Mouse (Mus musculus) left cerebral cortex, postnatal 36 days (tissue): ENCODE results near the gene Rnf31. TPM values are rescaled to one million over a fixed set of nuclear protein-coding genes. Genes with fewer than 3 reads are reported as not detected.
A peak's percentile ranks its signal among the peaks of the same experiment; 100 is the strongest.

ENCODE experiments used
- DNase-seq, 2 experiments: peaks; one replicate each; pipeline ENCODE4 v3.0.0; 2021 to 2022; ENCODE audit warnings: low spot score in 2 of 2, mixed read lengths in 1 of 2
- intact Hi-C: fragments of 180-260 bp; cut with DNase I; formaldehyde crosslinking; loops from one replicate; pipeline ENCODE4 v1.15.1; 2025
- total RNA-seq, 2 experiments: library from RNA; stranded (reverse); gene quantifications; 2 replicates each; pipeline ENCODE4 v1.2.3; 2021

Gene Rnf31
- total RNA-seq, 2 experiments from 2014 or later: 30.4 to 33.5 TPM

GRCm38 (mm10) chr14:55640816-55641215 lies 49.3 kb downstream of the Rnf31 start:
- intact Hi-C loops: no loop called here
- no peak for DNase-seq

- intact Hi-C loops: no loop called here
- no peak for DNase-seq
Measured at GRCm38 (mm10) chr14:55641291-55641690, 49.8 kb downstream of the Rnf31 start.

GRCm38 (mm10) chr14:55642679-55643059 lies 51.2 kb downstream of the Rnf31 start:
- intact Hi-C loops: no loop called here
- no peak for DNase-seq

GRCm38 (mm10) chr14:55643060-55643907 lies 51.8 kb downstream of the Rnf31 start, which contains the start of gene Tm9sf1:
Tm9sf1 (minus strand) TSS chr14:55643806.
- peak; percentile 93 to 94 for DNase-seq
- intact Hi-C loops: no loop called here

- no peak for DNase-seq
- intact Hi-C loops: no loop called here
Measured at GRCm38 (mm10) chr14:55644261-55644888, 52.9 kb downstream of the Rnf31 start.

GRCm38 (mm10) chr14:55649884-55650283 lies 58.4 kb downstream of the Rnf31 start, which contains the start of gene Tssk4:
Tssk4 (plus strand) TSS chr14:55650184.
- intact Hi-C loops: no loop called here
- DNase-seq: no peak

- intact Hi-C loops: no loop called here
- DNase-seq: no peak
Measured at GRCm38 (mm10) chr14:55651528-55651927, 60.0 kb downstream of the Rnf31 start.

Other genes with a start within 250 kb of the Rnf31 start
- 10 to 100 TPM; 17.5 to 19.1 TPM for gene Dhrs4, start 113.0 kb upstream of the Rnf31 start, total RNA-seq
- gene Carmil3, start 101.1 kb upstream of the Rnf31 start, total RNA-seq: 10 to 100 TPM; 34.4 to 63.1 TPM
- 100 to 1,000 TPM; 163 to 211 TPM for gene Cpne6, start 81.3 kb upstream of the Rnf31 start, total RNA-seq
- under 1 TPM; 0.44 to 0.77 TPM for gene Nrl, start 66.7 kb upstream of the Rnf31 start, total RNA-seq
- 10 to 100 TPM; 24.8 to 28.9 TPM for gene Pck2, start 51.4 kb upstream of the Rnf31 start, total RNA-seq
- 10 to 100 TPM; 76.9 to 82.1 TPM for gene Dcaf11, start 31.7 kb upstream of the Rnf31 start, total RNA-seq
- 1 to 10 TPM in 1 of 2 experiments, not detected in 1; 1.0 TPM for gene A730061H03Rik, start 31.3 kb upstream of the Rnf31 start, total RNA-seq
- not detected for gene Fitm1, start 16.1 kb upstream of the Rnf31 start, total RNA-seq
- 10 to 100 TPM; 41.9 to 50.1 TPM for gene Psme1, start 13.6 kb upstream of the Rnf31 start, total RNA-seq
- 10 to 100 TPM; 49.0 to 52.7 TPM for gene Emc9, start 6.4 kb upstream of the Rnf31 start, total RNA-seq
- gene Psme2, start 595 bp upstream of the Rnf31 start, total RNA-seq: 10 to 100 TPM; 42.3 to 45.4 TPM
- gene Irf9, start 11.9 kb downstream of the Rnf31 start, total RNA-seq: 10 to 100 TPM in 1 of 2 experiments, 1 to 10 TPM in 1; 9.1 to 11.6 TPM
- gene Rec8, start 26.3 kb downstream of the Rnf31 start, total RNA-seq: 1 to 10 TPM; 1.6 to 4.4 TPM
- gene Ipo4, start 44.2 kb downstream of the Rnf31 start, total RNA-seq: 100 to 1,000 TPM; 112 to 122 TPM
- 1 to 10 TPM in 1 of 2 experiments, under 1 TPM in 1; 0.84 to 4.9 TPM for gene Gm49378, start 46.2 kb downstream of the Rnf31 start, total RNA-seq
- gene Tm9sf1, start 52.1 kb downstream of the Rnf31 start, total RNA-seq: 10 to 100 TPM; 39.0 to 41.9 TPM
- gene Tssk4, start 58.5 kb downstream of the Rnf31 start, total RNA-seq: 1 to 10 TPM in 1 of 2 experiments, under 1 TPM in 1; 0.49 to 1.6 TPM
- gene Mdp1, start 68.8 kb downstream of the Rnf31 start, total RNA-seq: 10 to 100 TPM; 39.1 to 41.7 TPM
- 10 to 100 TPM; 20.6 to 24.9 TPM for gene Gmpr2, start 80.2 kb downstream of the Rnf31 start, total RNA-seq
- 100 to 1,000 TPM; 310 to 333 TPM for gene Nedd8, start 80.4 kb downstream of the Rnf31 start, total RNA-seq
- 10 to 100 TPM; 15.2 to 16.9 TPM for gene Tinf2, start 90.1 kb downstream of the Rnf31 start, total RNA-seq
- gene Tgm1, start 122.2 kb downstream of the Rnf31 start, total RNA-seq: not detected
- 10 to 100 TPM; 50.6 to 50.9 TPM for gene Rabggta, start 130.6 kb downstream of the Rnf31 start, total RNA-seq
- gene Dhrs1, start 154.0 kb downstream of the Rnf31 start, total RNA-seq: 10 to 100 TPM; 78.5 to 83.9 TPM
- 10 to 100 TPM; 10.5 to 12.5 TPM for gene Nop9, start 154.0 kb downstream of the Rnf31 start, total RNA-seq
- gene Cideb, start 166.8 kb downstream of the Rnf31 start, total RNA-seq: 1 to 10 TPM; 2.5 to 3.0 TPM
- gene Ltb4r2, start 169.7 kb downstream of the Rnf31 start, total RNA-seq: under 1 TPM; 0.20 to 0.67 TPM
- under 1 TPM; 0.29 to 0.59 TPM for gene Ltb4r1, start 174.3 kb downstream of the Rnf31 start, total RNA-seq
- gene Adcy4, start 192.4 kb downstream of the Rnf31 start, total RNA-seq: 1 to 10 TPM; 3.8 to 8.0 TPM
- under 1 TPM in 1 of 2 experiments, not detected in 1; 0.89 TPM for gene Ripk3, start 197.2 kb downstream of the Rnf31 start, total RNA-seq
- gene Nfatc4, start 231.4 kb downstream of the Rnf31 start, total RNA-seq: 1 to 10 TPM; 1.8 TPM